Mouse (Mus musculus) T-helper 1 cell (primary cell): ENCODE results near the gene Prep.
"Not testable (repeated sequence)": the region's sequence is repeated elsewhere in the genome, so short reads cannot be mapped to it uniquely, and the experiment has no call there.

Experiments
- in situ Hi-C: fragments of 300-600 bp; cut with MboI, MseI; formaldehyde crosslinking; loops from one replicate; pipeline ENCODE4 v1.15.1; 2025; ENCODE audit warnings: high pct_unique_total_duplicates

The Prep gene

GRCm38 (mm10) chr10:45114462-45114861 lies 47.5 kb downstream of the Prep start:
- in situ Hi-C loops, result loop anchor here (10.0 kb wide), 1 partner anchor 500 kb away; no protein-coding TSS in a partner anchor

- in situ Hi-C loops, result loop anchor here (10.0 kb wide), 1 partner anchor 502 kb away; no protein-coding TSS in a partner anchor
Observed at GRCm38 (mm10) chr10:45116832-45117231, 49.8 kb downstream of the Prep start.

DNA sequence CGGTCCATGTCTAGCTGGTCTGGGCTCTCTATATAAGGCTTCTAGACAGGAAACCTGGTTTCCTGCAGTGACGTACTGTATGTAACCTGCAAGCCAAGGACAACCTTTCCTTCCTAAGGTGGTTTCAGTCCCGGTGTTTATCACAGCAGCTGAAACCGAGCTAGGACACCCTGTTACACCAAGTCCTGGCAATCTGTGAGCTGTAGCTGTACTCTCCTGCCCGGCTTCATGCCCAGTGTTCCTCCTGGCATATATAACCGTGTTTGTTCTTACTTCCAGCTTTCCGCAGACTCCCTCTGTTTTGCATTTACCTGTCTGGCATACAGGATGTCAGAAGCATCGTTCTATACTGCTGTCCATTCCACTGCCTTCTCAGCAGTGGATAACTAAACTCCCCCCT lies 51.4 kb downstream of the Prep start:
- in situ Hi-C loops, result loop anchor here (10.0 kb wide), 1 partner anchor 504 kb away; no protein-coding TSS in a partner anchor

- in situ Hi-C loops, result no loop called here
Observed at GRCm38 (mm10) chr10:45121637-45122036, 54.6 kb downstream of the Prep start.

DNA sequence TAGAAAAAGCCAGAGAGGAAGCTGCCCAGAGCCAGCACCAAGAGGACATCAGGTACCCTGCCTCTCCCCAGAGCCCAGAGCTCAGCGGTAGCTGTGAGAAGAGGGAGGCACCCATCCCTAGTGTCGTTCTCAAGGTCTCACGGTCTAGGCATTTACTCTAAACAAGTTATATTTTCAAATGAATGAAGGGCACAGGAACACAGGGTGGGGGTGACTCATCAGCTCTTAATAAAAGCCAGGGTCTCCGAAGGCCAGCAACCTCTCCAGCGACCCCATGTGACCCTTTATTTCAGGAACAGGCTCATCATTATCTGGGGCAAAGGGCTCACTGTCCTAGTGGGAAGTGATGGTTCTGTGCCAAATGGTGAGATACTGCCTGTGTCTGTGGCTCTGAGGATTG lies 55.5 kb downstream of the Prep start:
- in situ Hi-C loops, result no loop called here

GRCm38 (mm10) chr10:45123011-45123410 lies 56.0 kb downstream of the Prep start:
- in situ Hi-C loops, result no loop called here

GRCm38 (mm10) chr10:45129105-45129504 lies 62.1 kb downstream of the Prep start:
- in situ Hi-C loops, result no loop called here

- in situ Hi-C loops, result no loop called here
Observed at GRCm38 (mm10) chr10:45130004-45130403, 63.0 kb downstream of the Prep start.

GRCm38 (mm10) chr10:45132371-45132770 lies 65.4 kb downstream of the Prep start:
- in situ Hi-C loops, result no loop called here

GRCm38 (mm10) chr10:45136806-45137205 lies 69.8 kb downstream of the Prep start:
- in situ Hi-C loops, result no loop called here

GRCm38 (mm10) chr10:45139910-45140309 lies 72.9 kb downstream of the Prep start:
- in situ Hi-C loops, result no loop called here

- in situ Hi-C loops, result no loop called here
Observed at GRCm38 (mm10) chr10:45140474-45141212, 73.6 kb downstream of the Prep start.

DNA sequence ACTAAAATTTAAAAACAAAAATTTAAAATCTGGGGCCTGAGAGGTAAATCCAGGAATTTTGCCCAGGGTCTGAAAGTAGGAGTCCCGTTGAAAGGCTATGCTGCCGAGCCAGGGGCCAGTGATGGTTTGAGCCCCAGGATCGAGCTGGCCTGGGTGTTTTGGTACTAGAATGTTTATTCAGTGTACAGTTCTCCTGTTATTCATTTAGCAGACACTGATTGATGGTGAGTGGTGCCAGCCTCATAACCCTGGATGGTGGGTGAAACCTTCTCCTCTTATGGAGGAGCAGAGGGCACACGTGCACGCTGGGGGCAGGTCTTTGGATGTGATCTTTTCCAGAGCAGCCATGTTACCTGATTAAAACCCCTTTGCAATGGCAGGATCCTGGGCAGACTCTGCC lies 75.4 kb downstream of the Prep start:
- in situ Hi-C loops, result no loop called here

DNA sequence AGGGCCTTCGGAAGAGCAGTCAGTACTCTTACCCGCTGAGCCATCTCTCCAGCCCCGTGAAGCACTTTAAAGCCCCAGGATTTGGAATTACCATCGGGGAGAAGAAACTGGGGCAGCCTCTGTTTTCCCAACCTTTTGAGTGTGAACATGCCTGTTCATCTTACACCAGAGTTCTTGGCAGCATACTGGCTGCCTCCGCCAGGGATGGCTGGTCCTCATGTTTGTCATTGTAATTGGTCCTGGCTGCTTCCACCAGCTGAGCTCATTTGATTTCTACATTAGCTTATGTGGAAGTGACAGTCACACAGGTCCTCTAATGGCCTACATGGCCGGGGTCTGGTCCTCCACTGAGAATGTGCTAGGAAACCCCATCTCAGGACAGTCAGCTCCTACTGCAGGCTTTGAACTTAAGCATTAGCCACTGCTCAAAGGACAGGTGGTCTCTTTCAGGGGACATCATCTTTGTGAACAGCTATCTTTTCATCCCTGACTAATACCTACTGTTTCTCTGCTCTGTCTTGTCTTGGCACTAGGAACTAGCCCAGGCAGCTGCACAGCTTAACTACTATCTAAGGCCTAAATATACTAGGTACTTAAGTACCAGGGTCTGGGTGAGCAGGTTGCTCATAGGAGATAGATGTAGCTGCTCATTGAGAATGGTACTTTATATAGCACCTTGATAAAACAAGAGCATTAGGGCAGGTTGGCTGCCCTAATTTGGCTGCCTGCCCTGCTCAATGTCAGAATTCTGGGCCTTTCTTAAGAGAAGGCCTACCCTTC lies 77.2 kb downstream of the Prep start:
- in situ Hi-C loops, result no loop called here

GRCm38 (mm10) chr10:45146821-45147220 lies 79.8 kb downstream of the Prep start:
- in situ Hi-C loops, result no loop called here

- in situ Hi-C loops, result no loop called here
Observed at GRCm38 (mm10) chr10:45151137-45151536, 84.1 kb downstream of the Prep start.

DNA sequence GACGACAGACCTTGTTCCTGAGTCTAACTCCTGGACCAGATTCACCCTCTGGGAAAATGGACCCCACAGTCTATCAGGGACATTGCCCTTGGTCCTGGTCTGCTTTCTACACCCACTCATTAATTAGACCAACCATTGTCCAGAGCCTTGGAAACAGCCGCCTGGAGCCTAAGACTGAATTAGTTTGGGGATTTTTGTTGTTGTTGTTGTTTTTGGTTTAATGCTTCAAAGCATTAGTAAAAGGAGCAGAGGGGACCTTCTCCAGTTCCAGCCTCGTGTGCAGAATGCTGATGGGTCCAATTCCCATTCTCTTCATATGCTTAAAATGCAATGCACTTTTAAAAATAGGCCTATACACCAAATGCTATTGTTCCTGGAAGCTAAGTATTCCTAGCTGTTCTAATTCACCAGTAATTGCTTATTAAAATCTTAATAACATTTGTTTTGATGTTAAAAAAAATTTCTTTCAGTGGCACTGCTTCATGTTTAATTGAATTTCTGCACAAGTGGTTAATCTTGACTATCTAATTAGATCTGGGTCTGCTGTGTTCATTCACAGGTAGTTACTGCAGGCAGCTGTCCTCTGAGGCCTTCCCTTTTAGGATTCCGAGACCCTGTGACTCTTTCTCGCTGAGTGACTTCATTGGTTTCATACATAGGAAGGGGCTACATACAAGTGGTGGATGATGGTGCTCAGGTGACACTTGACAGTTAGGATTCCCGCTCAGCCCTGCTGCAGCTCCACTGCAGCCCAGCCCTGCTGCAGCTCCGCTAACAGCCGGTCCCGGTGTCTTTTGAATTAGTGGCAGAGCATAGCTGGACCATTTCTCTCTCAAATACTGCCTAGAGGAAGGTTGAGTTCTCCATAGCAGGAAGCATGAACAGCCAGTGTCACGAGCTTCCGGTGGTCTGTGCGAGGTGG lies 85.0 kb downstream of the Prep start:
- in situ Hi-C loops, result no loop called here

GRCm38 (mm10) chr10:45154557-45155060 lies 87.6 kb downstream of the Prep start:
- in situ Hi-C loops, result no loop called here

DNA sequence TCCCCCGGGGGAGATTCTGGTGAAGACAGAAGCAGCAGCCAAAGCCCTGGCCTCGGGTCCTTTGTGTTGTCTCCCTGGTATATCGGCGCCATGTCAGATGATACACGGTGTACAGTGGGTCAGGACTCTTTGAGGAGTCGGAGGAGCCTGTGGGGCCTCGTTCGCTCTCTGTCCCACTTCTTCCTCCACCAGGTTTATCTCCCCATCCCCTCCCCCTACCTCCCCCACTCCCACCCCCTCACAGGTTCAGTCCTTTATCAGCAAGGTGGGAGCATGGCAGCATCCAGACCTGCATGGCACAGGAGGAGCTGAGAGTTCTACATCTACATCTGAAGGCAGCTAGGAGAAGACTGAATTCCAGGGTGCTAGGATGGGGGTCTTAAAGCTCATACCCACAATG lies 98.8 kb downstream of the Prep start:
- in situ Hi-C loops, result no loop called here

- in situ Hi-C loops, result no loop called here
Observed at GRCm38 (mm10) chr10:45173927-45174326, 106.9 kb downstream of the Prep start.

DNA sequence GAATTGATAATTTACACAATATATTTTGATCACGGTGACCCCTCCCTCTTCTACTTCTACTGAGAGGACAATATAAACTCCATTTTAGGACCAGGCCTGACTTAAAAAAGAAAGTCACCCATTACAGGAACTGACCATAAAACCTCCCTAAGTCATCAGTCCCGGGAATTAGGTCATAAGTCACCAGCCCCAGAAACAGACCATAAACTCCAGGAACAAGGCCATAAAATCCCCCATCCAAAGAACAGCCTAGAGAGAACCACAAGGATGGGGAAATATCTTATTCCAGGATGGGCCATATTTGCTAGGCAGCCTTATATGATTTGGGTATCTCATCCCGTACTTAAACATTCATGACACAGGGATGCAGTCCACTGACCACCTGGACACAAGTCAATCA lies 107.3 kb downstream of the Prep start:
- in situ Hi-C loops, result no loop called here

DNA sequence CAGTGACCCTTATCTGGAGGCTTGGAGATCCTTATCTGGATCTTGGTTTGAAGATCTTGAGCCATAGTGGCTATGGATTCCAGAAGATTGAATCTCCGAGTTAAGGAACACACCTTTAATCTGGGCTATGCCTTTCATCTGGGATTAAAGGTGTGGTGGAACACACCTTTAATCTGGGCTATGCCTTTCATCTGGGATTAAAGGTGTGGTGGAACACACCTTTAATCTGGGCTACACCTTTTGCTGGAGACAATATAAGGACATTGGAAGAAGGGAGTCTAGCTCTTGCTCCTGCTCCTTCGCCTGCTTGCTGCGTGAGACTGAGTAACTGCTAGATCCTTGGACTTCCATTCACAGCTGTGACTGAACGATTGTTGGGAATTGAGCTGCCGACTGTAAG lies 110.8 kb downstream of the Prep start, which contains the start of gene Popdc3:
Popdc3 (plus strand) TSS at position 301 of the 400 bp plus-strand sequence.
- in situ Hi-C loops, result not testable (repeated sequence)
